15 mouse cellular contexts compared by ENCODE assay signal in genomic region chr16:78635774-78636173, GRCm38 (mm10). TPM values are rescaled to one million over a fixed set of nuclear protein-coding genes. Genes with fewer than 3 reads are reported as not detected.
A peak's percentile ranks its signal among the peaks of the same experiment; 100 is the strongest.
DNase-seq lines count a peak whose midpoint lies in the region; ATAC-seq and TF ChIP-seq lines count a peak whose summit lies in the region.
"Had no signal": no experiment of that assay in that cellular context is flagged by ENCODE, and none has a peak within 500 bp of the region (broad histone marks: within the 10 kb centered on the region; RNA-seq: fewer than 3 reads in every experiment).

No protein-coding gene starts in this region.

- no peak overlapping the region for H3K4me2 ChIP-seq in forebrain, embryonic 11.5 days (ENCODE audit: low read depth, low read length, severe bottlenecking)
- H3K4me2 ChIP-seq in forebrain, postnatal 0 days (ENCODE audit: low read depth) = no peak overlapping the region
- H3K4me2 ChIP-seq in hindbrain, embryonic 16.5 days (ENCODE audit: low read length) = no peak overlapping the region
- H3K4me2 ChIP-seq in midbrain, embryonic 12.5 days (replicated peaks) = no peak overlapping the region
- no peak overlapping the region for H3K4me2 ChIP-seq in midbrain, embryonic 14.5 days (ENCODE audit: low read length)
- H3K4me2 ChIP-seq in neural tube, embryonic 13.5 days = no peak overlapping the region
- H3K4me2 ChIP-seq: heart, embryonic 13.5 days; kidney, embryonic 15.5 days; liver, embryonic 11.5 days had no signal

- WGBS in forebrain, embryonic 11.5 days = 82% methylated on average over 5 of the region's 5 CpGs
- 85% methylated on average over 5 of the region's 5 CpGs for WGBS in forebrain, postnatal 0 days
- 83% methylated on average over 5 of the region's 5 CpGs for WGBS in hindbrain, embryonic 16.5 days
- WGBS in hindbrain, embryonic 10.5 days = 87% methylated on average over 5 of the region's 5 CpGs
- WGBS in midbrain, embryonic 12.5 days = 88% methylated on average over 5 of the region's 5 CpGs
- WGBS in midbrain, embryonic 14.5 days = 91% methylated on average over 5 of the region's 5 CpGs
- 88% methylated on average over 5 of the region's 5 CpGs for WGBS in neural tube, embryonic 13.5 days

- no peaks in the 10 kb centered on the region for H3K36me3 ChIP-seq in forebrain, embryonic 11.5 days (ENCODE audit: control insufficient read depth, insufficient read depth, low read length)
- H3K36me3 ChIP-seq in forebrain, postnatal 0 days (ENCODE audit: insufficient read depth) = no peaks in the 10 kb centered on the region
- no peaks in the 10 kb centered on the region for H3K36me3 ChIP-seq in hindbrain, embryonic 16.5 days (ENCODE audit: control insufficient read depth, insufficient read depth, low read length)
- H3K36me3 ChIP-seq in hindbrain, embryonic 10.5 days = no peaks in the 10 kb centered on the region
- H3K36me3 ChIP-seq in midbrain, embryonic 12.5 days = no peaks in the 10 kb centered on the region
- no peaks in the 10 kb centered on the region for H3K36me3 ChIP-seq in midbrain, embryonic 14.5 days (ENCODE audit: control insufficient read depth, insufficient read depth, low read length)
- no peaks in the 10 kb centered on the region for H3K36me3 ChIP-seq in neural tube, embryonic 13.5 days
- H3K36me3 ChIP-seq: embryonic facial prominence, embryonic 10.5 days; heart, embryonic 13.5 days; kidney, embryonic 15.5 days had no signal

- no peak overlapping the region for H3K4me3 ChIP-seq in forebrain, embryonic 11.5 days (ENCODE audit: low read depth, low read length)
- no peak overlapping the region for H3K4me3 ChIP-seq in forebrain, postnatal 0 days (ENCODE audit: low read depth, low read length)
- no peak overlapping the region for H3K4me3 ChIP-seq in hindbrain, embryonic 16.5 days (ENCODE audit: low read length)
- no peak overlapping the region for H3K4me3 ChIP-seq in hindbrain, embryonic 10.5 days
- no peak overlapping the region for H3K4me3 ChIP-seq in midbrain, embryonic 12.5 days
- no peak overlapping the region for H3K4me3 ChIP-seq in midbrain, embryonic 14.5 days (replicated peaks; ENCODE audit: low read depth, low read length)
- H3K4me3 ChIP-seq in neural tube, embryonic 13.5 days = no peak overlapping the region
- H3K4me3 ChIP-seq: embryonic facial prominence, embryonic 10.5 days; heart, embryonic 13.5 days; kidney, embryonic 15.5 days had no signal

- TF ChIP-seq CTCF in forebrain, postnatal 0 days (IDR thresholded peaks at IDR 0.05; ENCODE audit: low read depth) = no peak

- no peaks in the 10 kb centered on the region for H3K4me1 ChIP-seq in forebrain, embryonic 11.5 days (replicated peaks; ENCODE audit: control insufficient read depth, insufficient read depth, low read length)
- H3K4me1 ChIP-seq in forebrain, postnatal 0 days (ENCODE audit: insufficient read depth) = no peaks in the 10 kb centered on the region
- no peaks in the 10 kb centered on the region for H3K4me1 ChIP-seq in hindbrain, embryonic 16.5 days (ENCODE audit: control insufficient read depth, insufficient read depth, low read depth, low read length)
- no peaks in the 10 kb centered on the region for H3K4me1 ChIP-seq in hindbrain, embryonic 10.5 days (replicated peaks)
- H3K4me1 ChIP-seq in midbrain, embryonic 12.5 days = no peaks in the 10 kb centered on the region
- H3K4me1 ChIP-seq in midbrain, embryonic 14.5 days (ENCODE audit: control insufficient read depth, insufficient read depth, low read length) = no peaks in the 10 kb centered on the region
- no peaks in the 10 kb centered on the region for H3K4me1 ChIP-seq in neural tube, embryonic 13.5 days (replicated peaks)
- H3K4me1 ChIP-seq: embryonic facial prominence, embryonic 10.5 days; heart, embryonic 13.5 days; kidney, embryonic 15.5 days had no signal

- DNase-seq in forebrain, embryonic 11.5 days (ENCODE audit: low spot score) = no peak
- no peak for DNase-seq in forebrain, postnatal 0 days
- no peak for DNase-seq in hindbrain, embryonic 10.5 days (ENCODE audit: low spot score)
- DNase-seq in midbrain, embryonic 14.5 days = no peak
- DNase-seq in left cerebral cortex, adult 18-20 months (ENCODE audit: low spot score in 2 of 2) = no peak
- DNase-seq: adrenal gland, adult 8-10 months had no signal

- H3K9ac ChIP-seq in forebrain, embryonic 11.5 days (ENCODE audit: low read length) = no peak overlapping the region
- no peak overlapping the region for H3K9ac ChIP-seq in forebrain, postnatal 0 days
- no peak overlapping the region for H3K9ac ChIP-seq in hindbrain, embryonic 16.5 days (ENCODE audit: low read depth, low read length)
- no peak overlapping the region for H3K9ac ChIP-seq in midbrain, embryonic 12.5 days (replicated peaks)
- H3K9ac ChIP-seq in midbrain, embryonic 14.5 days (replicated peaks; ENCODE audit: low read length) = no peak overlapping the region
- no peak overlapping the region for H3K9ac ChIP-seq in neural tube, embryonic 13.5 days
- H3K9ac ChIP-seq: heart, embryonic 13.5 days; kidney, embryonic 15.5 days; liver, postnatal 0 days had no signal

- H3K27ac ChIP-seq in forebrain, embryonic 11.5 days (ENCODE audit: low read depth, low read length) = no peak overlapping the region
- H3K27ac ChIP-seq in forebrain, postnatal 0 days (ENCODE audit: low read depth, low read length) = no peak overlapping the region
- no peak overlapping the region for H3K27ac ChIP-seq in hindbrain, embryonic 16.5 days (ENCODE audit: low read depth, low read length)
- H3K27ac ChIP-seq in hindbrain, embryonic 10.5 days = no peak overlapping the region
- H3K27ac ChIP-seq in midbrain, embryonic 12.5 days (replicated peaks) = no peak overlapping the region
- no peak overlapping the region for H3K27ac ChIP-seq in midbrain, embryonic 14.5 days (replicated peaks; ENCODE audit: low read depth, low read length)
- H3K27ac ChIP-seq in neural tube, embryonic 13.5 days (replicated peaks) = no peak overlapping the region
- H3K27ac ChIP-seq: embryonic facial prominence, embryonic 10.5 days; heart, embryonic 13.5 days; kidney, embryonic 15.5 days had no signal

- no peaks in the 10 kb centered on the region for H3K27me3 ChIP-seq in forebrain, embryonic 11.5 days (ENCODE audit: control insufficient read depth, insufficient read depth, low read length)
- H3K27me3 ChIP-seq in forebrain, postnatal 0 days (ENCODE audit: insufficient read depth, low read length) = no peaks in the 10 kb centered on the region
- H3K27me3 ChIP-seq in hindbrain, embryonic 16.5 days (replicated peaks; ENCODE audit: control insufficient read depth, insufficient read depth, low read length) = no peaks in the 10 kb centered on the region; the same call in 1 of the 2 replicates
- H3K27me3 ChIP-seq in hindbrain, embryonic 10.5 days (ENCODE audit: insufficient read depth, poor library complexity, severe bottlenecking) = no peaks in the 10 kb centered on the region
- H3K27me3 ChIP-seq in midbrain, embryonic 12.5 days = no peaks in the 10 kb centered on the region
- no peaks in the 10 kb centered on the region for H3K27me3 ChIP-seq in midbrain, embryonic 14.5 days (ENCODE audit: control insufficient read depth, insufficient read depth, low read length)
- H3K27me3 ChIP-seq in neural tube, embryonic 13.5 days = no peaks in the 10 kb centered on the region
- H3K27me3 ChIP-seq: heart, embryonic 13.5 days; kidney, embryonic 15.5 days had no signal

- no peaks in the 10 kb centered on the region for H3K9me3 ChIP-seq in forebrain, embryonic 11.5 days (ENCODE audit: control insufficient read depth, low read length)
- H3K9me3 ChIP-seq in forebrain, postnatal 0 days (ENCODE audit: low read length) = no peaks in the 10 kb centered on the region
- H3K9me3 ChIP-seq in hindbrain, embryonic 16.5 days (ENCODE audit: control insufficient read depth, low read length) = no peaks in the 10 kb centered on the region
- no peaks in the 10 kb centered on the region for H3K9me3 ChIP-seq in hindbrain, embryonic 10.5 days
- no peaks in the 10 kb centered on the region for H3K9me3 ChIP-seq in midbrain, embryonic 12.5 days
- H3K9me3 ChIP-seq in midbrain, embryonic 14.5 days (ENCODE audit: control insufficient read depth, low read length) = no peaks in the 10 kb centered on the region
- no peaks in the 10 kb centered on the region for H3K9me3 ChIP-seq in neural tube, embryonic 13.5 days
- H3K9me3 ChIP-seq: embryonic facial prominence, embryonic 10.5 days; heart, embryonic 13.5 days; kidney, embryonic 15.5 days had no signal

- ATAC-seq in forebrain, embryonic 11.5 days (replicated peaks; ENCODE audit: low FRiP score) = 0 out of 2 replicates have a peak, but pooled peaks have one; percentile 39
- no peak for ATAC-seq in forebrain, postnatal 0 days
- 0 out of 2 replicates have a peak, but pooled peaks have one; percentile 22 for ATAC-seq in hindbrain, embryonic 16.5 days
- ATAC-seq in midbrain, embryonic 12.5 days (ENCODE audit: low FRiP score, low read depth) = peak; percentile 64; the same call in 1 of the 2 replicates
- ATAC-seq in midbrain, embryonic 14.5 days (ENCODE audit: low FRiP score, low TSS enrichment) = no peak
- peak; percentile 33 for ATAC-seq in neural tube, embryonic 13.5 days (ENCODE audit: low read depth)
- ATAC-seq: intestine, postnatal 0 days; liver, postnatal 0 days had no signal

RNA-seq across cellular contexts. Expression of gene D16Ertd472e, which starts 59.3 kb away (rescaled TPM):
- polyA plus RNA-seq in forebrain, embryonic 11.5 days (2014; fragmentation: Nextera tagmentation; extraction: Ambion mirVana) = 15.7 and 21.4 TPM in 2 replicates
- 5.1 and 9.1 TPM in 2 replicates for total RNA-seq in forebrain, postnatal 0 days (2014; rRNA removed)
- polyA plus RNA-seq in forebrain, postnatal 0 days (2015; fragmentation: Nextera tagmentation; extraction: Ambion mirVana) = 6.9 and 7.8 TPM in 2 replicates
- polyA plus RNA-seq in hindbrain, embryonic 16.5 days (2015; fragmentation: Nextera tagmentation; extraction: Ambion mirVana) = 5.5 and 7.0 TPM in 2 replicates
- polyA plus RNA-seq in hindbrain, embryonic 10.5 days (2016; fragmentation: Nextera tagmentation; extraction: Ambion mirVana) = 15.0 and 20.6 TPM in 2 replicates
- 17.4 and 19.1 TPM in 2 replicates for polyA plus RNA-seq in midbrain, embryonic 12.5 days (2016; fragmentation: Nextera tagmentation; extraction: Ambion mirVana)
- polyA plus RNA-seq in midbrain, embryonic 14.5 days (2014; fragmentation: Nextera tagmentation; extraction: Ambion mirVana) = 6.2 and 8.1 TPM in 2 replicates
- polyA plus RNA-seq in neural tube, embryonic 13.5 days (2015; fragmentation: Nextera tagmentation; extraction: Ambion mirVana) = 6.8 and 9.5 TPM in 2 replicates
- 1 to 10 TPM; 7.8 to 9.4 TPM for total RNA-seq in left cerebral cortex, adult 18-20 months (2021)

Comparison
In these comparisons a context has a peak if more than half of its experiments do, and no peak if none do; other contexts are left out.
1. ATAC-seq: peak in forebrain, embryonic 11.5 days (single experiment), hindbrain, embryonic 16.5 days (single experiment), midbrain, embryonic 12.5 days (single experiment) and neural tube, embryonic 13.5 days (single experiment); none in forebrain, postnatal 0 days (single experiment) and midbrain, embryonic 14.5 days (single experiment).